Mouse (Mus musculus) embryo, embryonic 9.5 days (tissue): Measurements from ENCODE around the gene Igflr1.

ENCODE experiments used
- DNase-seq: peaks from one replicate; pipeline ENCODE4 v3.0.0-alpha.2; 2017; ENCODE audit errors: extremely low spot score

Igflr1 gene

DNA sequence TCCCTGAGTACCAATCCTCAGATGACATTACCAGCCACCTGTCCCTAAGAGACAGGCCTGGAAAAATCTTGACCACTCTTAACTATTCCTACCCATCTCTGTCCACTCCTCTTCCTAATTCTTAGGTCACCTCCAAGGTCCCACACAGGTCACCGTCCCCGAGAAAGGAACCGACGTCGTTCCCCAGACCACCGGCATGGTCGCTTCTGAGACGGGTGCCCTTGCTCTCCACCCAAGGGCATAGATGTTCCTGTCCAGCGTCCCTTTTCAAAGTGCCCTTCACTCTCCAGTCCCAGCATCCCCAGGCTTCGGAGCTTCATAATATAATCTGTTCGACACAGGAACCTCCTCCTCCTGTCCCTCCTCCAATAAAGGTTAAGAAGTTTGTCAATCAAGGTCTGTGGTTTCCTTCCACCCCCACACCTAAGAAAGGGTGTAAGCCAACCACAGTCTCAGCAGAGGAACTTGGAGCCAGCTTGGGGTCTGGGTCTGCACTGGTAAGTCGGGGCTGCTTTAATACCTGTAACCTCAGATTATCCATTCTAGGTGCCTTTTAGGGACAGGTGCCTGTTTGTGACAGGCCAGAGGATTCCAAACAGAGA, at the start of gene Igflr1:
Gene Igflr1 (plus strand): TSS at position 458 of the 602 bp plus-strand sequence.
- no peak for DNase-seq

- no peak for DNase-seq
Measured at GRCm38 (mm10) chr7:30518325-30518724, 46.9 kb upstream of the Igflr1 start.

DNA sequence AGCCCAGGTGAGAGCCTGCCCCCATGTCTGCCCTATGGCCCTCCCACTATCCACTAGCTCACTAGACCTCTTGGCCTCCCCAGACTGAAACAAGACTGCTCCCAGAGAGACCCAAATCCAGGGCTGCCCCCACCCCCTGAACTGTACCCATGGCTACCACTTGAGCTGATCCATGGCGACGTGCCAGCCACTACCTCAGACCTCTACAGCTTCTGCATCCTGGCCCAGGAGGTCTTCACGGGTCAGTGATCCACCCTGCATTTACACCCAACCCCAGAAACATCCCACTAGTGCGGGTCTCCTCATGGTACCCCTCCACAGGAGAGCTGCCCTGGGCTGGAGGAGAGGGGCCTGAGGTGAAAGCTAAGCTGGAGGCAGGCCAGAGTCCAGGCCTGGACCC, 44.8 kb upstream of the Igflr1 start:
- no peak for DNase-seq

- DNase-seq, result no peak
Measured at GRCm38 (mm10) chr7:30520856-30521255, 44.4 kb upstream of the Igflr1 start.

DNA sequence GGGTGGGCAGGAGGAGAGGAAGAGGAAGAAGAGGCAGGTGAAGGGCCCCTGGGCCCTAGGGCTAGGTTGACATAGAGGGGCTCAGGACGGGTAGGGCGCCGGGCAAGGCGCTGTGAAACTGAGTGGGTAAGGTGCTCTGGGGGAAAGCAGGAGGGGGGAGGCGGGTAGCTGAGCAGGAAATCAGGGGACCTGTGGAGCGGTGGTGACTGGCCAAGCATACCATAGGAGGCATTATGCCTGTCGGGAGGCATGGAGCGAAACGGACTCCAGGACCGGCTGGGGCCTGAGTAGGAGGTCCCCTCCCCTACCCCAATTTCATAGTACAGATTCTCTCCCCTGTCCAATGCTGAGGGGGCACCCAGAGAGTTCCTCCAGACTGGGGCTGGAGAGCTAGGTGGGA, 42.4 kb upstream of the Igflr1 start:
- no peak for DNase-seq

- DNase-seq, result no peak
Measured at GRCm38 (mm10) chr7:30524487-30524886, 40.7 kb upstream of the Igflr1 start.

GRCm38 (mm10) chr7:30525954-30526353, 39.3 kb upstream of the Igflr1 start:
- peak; percentile 8 for DNase-seq

- no peak for DNase-seq
Measured at GRCm38 (mm10) chr7:30526399-30526798, 38.8 kb upstream of the Igflr1 start.

DNA sequence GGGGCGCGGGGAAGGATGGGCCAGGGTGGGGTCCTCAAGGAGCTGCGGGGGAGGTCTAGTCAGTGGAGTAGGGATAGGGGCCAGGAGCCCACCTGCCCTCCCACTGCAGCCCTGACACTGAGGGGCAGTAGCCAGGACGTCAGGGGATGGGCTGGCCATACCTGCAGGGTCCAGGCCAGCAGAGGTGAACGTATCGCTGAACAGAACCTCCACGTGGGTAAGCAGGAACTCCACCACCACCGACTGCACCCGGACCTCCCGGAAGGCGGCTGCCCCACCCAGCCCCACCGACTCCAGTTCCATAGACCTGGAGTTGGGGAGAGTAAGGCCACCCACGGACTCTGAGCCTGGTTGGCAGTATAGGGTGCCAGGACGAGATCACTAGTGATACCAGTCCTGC, 38.2 kb upstream of the Igflr1 start:
- no peak for DNase-seq

DNA sequence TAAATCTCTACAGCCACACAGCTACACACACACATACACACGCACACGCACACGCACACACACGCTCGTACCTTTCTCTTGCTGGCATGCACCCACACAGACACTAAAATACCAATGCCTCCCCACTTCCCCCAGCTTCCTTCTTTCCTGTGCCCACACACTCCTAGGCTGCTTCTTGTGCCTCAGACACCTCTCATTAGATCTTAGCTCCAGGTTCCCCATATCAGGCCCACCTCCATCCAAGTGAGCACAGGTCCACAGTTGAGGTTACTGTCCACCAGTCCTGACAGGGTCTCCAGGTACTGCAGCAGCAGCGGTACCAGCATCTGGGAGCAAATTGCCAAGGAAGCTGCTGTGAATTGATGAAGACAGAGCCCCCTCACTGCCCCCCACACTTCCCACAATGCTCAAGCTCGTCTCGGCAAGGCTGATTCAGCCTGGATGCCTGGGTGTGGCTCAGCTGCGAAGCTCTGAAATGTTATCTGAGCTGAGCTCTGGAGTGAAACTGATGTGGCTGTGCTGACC, 33.9 kb upstream of the Igflr1 start:
- no peak for DNase-seq

DNA sequence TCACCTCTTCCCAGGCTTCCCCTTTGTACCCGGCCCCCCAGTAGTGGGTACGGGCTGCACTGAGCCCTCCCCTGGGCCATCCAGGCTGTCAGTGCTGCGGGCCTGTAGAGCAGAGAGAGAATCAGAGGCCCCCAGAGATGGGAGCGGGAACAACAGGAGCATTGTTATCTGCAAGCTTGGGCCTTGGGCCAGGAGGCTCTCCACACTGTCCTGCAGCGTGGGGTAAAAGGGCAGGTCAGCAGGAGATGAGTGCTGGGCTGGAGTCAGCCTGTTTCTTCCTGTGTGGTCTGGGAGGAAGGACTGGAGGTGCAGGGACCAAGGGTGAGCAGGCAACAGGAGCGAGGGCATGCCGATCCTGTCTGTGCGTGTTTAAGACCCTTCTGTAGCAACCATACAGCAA, 32.3 kb upstream of the Igflr1 start:
- peak; percentile 51 for DNase-seq

GRCm38 (mm10) chr7:30533941-30534632, 31.1 kb upstream of the Igflr1 start:
- DNase-seq, result no peak

DNA sequence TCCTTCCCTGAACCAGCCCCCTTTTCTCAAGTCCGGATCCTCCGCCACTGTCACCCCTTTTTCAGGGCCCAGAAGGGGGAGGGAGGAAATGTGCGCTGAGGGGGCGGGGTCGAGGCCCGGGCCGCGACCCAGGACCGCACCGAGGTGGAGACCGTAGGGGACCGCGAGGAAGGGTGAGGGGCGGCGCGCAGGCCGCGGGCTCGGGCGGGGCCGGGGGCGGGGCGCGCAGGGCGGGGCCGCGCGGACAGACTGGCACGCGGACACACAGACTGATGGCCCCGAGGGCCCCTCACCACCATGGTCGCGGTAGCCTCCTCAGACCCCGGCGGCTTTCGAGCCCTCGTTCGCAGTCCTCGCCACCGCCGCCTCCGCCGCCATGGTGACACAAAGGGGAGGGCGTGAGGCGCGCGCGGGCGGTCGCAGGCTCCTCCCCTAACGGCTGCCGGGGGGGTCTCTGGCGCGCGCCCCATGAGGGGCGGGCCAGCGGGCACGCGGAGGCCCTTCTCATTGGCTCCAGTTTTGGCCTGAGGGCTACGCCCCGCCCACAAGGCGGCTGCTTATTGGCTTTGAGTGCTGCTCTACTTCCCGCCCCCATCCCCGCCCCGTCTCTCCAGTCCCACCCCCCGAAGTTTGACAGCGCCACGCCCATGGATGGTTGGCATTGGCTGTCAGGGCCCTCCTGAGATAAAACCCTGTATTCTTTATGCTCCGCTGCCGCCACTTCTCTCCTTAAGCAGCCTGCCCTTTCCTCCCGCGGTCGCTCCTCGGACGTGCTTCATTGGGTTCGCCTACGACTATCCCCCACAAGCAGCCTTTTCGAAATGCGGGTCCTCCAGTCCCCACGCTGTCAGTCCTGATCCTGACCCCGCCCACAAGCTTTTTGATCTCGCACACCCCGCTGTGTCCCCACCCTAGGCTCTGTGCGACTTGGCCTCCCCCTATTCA, 30.3 kb upstream of the Igflr1 start, which contains the start of gene Arhgap33:
Gene Arhgap33 (minus strand): TSS at position 428 of the 945 bp plus-strand sequence.
- peak; percentile 96 for DNase-seq

DNA sequence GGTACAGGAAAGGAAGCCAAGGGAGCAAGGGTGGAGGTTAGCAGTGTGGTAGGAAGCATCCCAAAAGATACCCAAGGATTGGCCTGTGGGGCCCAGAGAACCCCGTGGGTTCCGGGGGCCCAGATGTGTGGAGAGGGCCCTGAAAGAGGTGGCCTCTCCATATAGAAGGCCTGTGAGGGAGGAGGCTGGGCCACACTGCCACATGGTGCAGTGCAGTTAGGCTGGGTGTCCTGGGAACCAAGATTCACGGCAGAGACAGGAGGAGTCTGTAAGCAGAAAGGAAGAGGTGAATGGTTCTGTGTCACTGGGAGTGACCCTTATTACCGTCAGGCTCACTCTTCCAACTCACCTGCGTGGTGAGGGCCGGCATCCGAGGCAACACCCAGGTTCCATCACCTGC, 24.7 kb upstream of the Igflr1 start:
- no peak for DNase-seq

- no peak for DNase-seq
Measured at GRCm38 (mm10) chr7:30544327-30544726, 20.9 kb upstream of the Igflr1 start.

DNA sequence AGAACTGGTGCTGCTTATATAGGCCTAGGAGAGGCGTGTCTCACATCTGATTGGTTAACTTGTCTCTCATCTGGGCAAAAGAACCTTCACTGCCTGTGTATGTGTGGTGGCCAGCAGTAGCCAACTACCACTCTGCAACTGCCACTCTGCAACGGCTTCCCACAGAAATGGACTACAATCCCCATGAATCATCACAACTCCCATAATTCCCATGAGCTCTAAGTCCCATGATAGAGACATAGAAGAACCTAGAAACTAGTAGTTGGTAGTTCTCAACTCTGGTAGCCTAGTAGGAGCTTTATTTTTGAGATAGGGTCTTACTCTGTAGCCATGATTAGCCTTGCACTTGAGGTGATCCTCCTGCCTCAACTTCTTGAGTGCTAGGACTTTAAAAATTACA, 15.3 kb upstream of the Igflr1 start:
- no peak for DNase-seq

GRCm38 (mm10) chr7:30550603-30551002, 14.6 kb upstream of the Igflr1 start:
- no peak for DNase-seq

DNA sequence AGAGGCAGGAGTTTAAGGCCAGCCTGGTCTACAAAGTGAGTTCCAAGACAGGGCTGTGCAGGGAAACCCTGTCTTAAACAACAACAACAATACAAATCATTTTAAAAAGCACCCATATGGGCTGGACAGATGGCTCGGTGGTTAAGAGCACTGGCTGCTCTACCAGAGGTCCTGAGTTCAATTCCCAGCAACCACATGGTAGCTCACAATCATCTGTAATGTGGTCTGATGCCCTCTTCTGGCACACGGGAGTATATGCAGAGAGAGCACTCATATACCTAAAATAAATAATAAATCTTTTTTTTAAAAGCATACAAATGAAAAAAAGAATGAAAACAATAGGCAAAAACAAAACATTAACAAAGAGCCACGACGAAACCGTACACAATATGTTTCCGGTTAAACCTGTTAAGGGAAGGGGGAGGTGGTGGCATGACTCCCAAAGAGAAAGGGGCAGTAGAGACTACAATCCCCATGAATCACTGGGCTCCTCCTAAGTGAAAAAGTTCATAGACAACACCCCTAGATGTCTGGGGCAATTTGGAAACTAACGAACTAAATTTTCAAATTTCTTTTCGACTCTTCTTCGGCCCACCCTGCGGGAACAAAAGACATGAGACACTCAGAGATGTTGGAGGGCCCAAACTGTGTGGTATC, 13.7 kb upstream of the Igflr1 start:
- no peak for DNase-seq

GRCm38 (mm10) chr7:30552102-30553020, 12.9 kb upstream of the Igflr1 start, which contains the start of the genes Hspb6 and Proser3:
Gene Hspb6 (plus strand): TSS chr7:30552178.
Gene Proser3 (minus strand): TSS chr7:30552299.
- DNase-seq, result peak; percentile 95

GRCm38 (mm10) chr7:30553021-30553589, 12.1 kb upstream of the Igflr1 start:
- no peak for DNase-seq
